In genomic region chr2:35576675-35577074, GRCm38 (mm10) we compare ENCODE assay signal across 25 mouse cellular contexts. TPM values are rescaled to one million over a fixed set of nuclear protein-coding genes. Genes with fewer than 3 reads are reported as not detected.
DNase-seq lines count a peak whose midpoint lies in the region; ATAC-seq and TF ChIP-seq lines count a peak whose summit lies in the region.
"Had no signal": no experiment of that assay in that cellular context is flagged by ENCODE, and none has a peak within 500 bp of the region (broad histone marks: within the 10 kb centered on the region; RNA-seq: fewer than 3 reads in every experiment).

No protein-coding gene starts in this region.

- H3K27me3 ChIP-seq in heart, adult 2 months (ENCODE audit: control insufficient read depth, insufficient read depth, low read length), result no peaks in the 10 kb centered on the region
- H3K27me3 ChIP-seq in heart, embryonic 10.5 days (ENCODE audit: insufficient read depth, poor library complexity, severe bottlenecking), result peaks cover 36% of the 10 kb centered on the region
- peaks cover 3% of the 10 kb centered on the region; the same call in 1 of the 2 replicates for H3K27me3 ChIP-seq in liver, adult 2 months (ENCODE audit: control insufficient read depth, insufficient read depth, low read length)
- peaks cover 43% of the 10 kb centered on the region for H3K27me3 ChIP-seq in liver, embryonic 11.5 days (replicated peaks; ENCODE audit: control insufficient read depth, insufficient read depth, low read length)
- 0 out of 2 replicates have a peak, but pooled peaks cover 10% of the 10 kb centered on the region for H3K27me3 ChIP-seq in lung, embryonic 14.5 days (ENCODE audit: insufficient read depth, low read length)
- peaks cover 5% of the 10 kb centered on the region for H3K27me3 ChIP-seq in CH12.LX (replicated peaks)
- H3K27me3 ChIP-seq: embryonic facial prominence, embryonic 15.5 days had no signal

- no peak overlapping the region for H3K27ac ChIP-seq in heart, adult 2 months
- H3K27ac ChIP-seq in heart, embryonic 10.5 days, result no peak overlapping the region
- H3K27ac ChIP-seq in liver, adult 2 months (replicated peaks; ENCODE audit: insufficient read depth, low read depth, low read length), result no peak overlapping the region
- H3K27ac ChIP-seq in liver, embryonic 11.5 days (ENCODE audit: low read depth, low read length), result no peak overlapping the region
- H3K27ac ChIP-seq in lung, embryonic 14.5 days (ENCODE audit: low read depth), result no peak overlapping the region
- H3K27ac ChIP-seq in CH12.LX (ENCODE audit: insufficient read depth, low read depth), result no peak overlapping the region
- H3K27ac ChIP-seq: embryonic facial prominence, embryonic 13.5 days; embryonic facial prominence, embryonic 15.5 days; forebrain, embryonic 10.5 days; forebrain, embryonic 12.5 days had no signal

- no peak for TF ChIP-seq EP300 in heart, adult 2 months (IDR thresholded peaks at IDR 0.05; ENCODE audit: insufficient read depth, low read depth, low read length)
- TF ChIP-seq EP300 in CH12.LX (IDR thresholded peaks at IDR 0.05; ENCODE audit: low read length), result no peak

- no peak overlapping the region for H3K9ac ChIP-seq in heart, adult 2 months (ENCODE audit: low read depth, low read length)
- no peak overlapping the region for H3K9ac ChIP-seq in liver, adult 2 months (ENCODE audit: low read depth, low read length)
- H3K9ac ChIP-seq in liver, embryonic 11.5 days (ENCODE audit: low read depth, low read length), result no peak overlapping the region
- H3K9ac ChIP-seq in lung, embryonic 14.5 days, result no peak overlapping the region
- H3K9ac ChIP-seq in CH12.LX (ENCODE audit: insufficient read depth, low read depth), result no peak overlapping the region
- H3K9ac ChIP-seq: embryonic facial prominence, embryonic 13.5 days; embryonic facial prominence, embryonic 15.5 days; forebrain, embryonic 12.5 days had no signal

- peak; percentile 57 for TF ChIP-seq RAD21 in CH12.LX (IDR thresholded peaks at IDR 0.05; ENCODE audit: low read depth, low read length)

- no peaks in the 10 kb centered on the region for H3K9me3 ChIP-seq in heart, embryonic 10.5 days
- H3K9me3 ChIP-seq in liver, embryonic 11.5 days (ENCODE audit: control insufficient read depth, low read length), result no peaks in the 10 kb centered on the region
- H3K9me3 ChIP-seq in lung, embryonic 14.5 days (ENCODE audit: low read depth, low read length), result no peaks in the 10 kb centered on the region
- H3K9me3 ChIP-seq in CH12.LX (replicated peaks; ENCODE audit: low read length), result no peaks in the 10 kb centered on the region
- H3K9me3 ChIP-seq: embryonic facial prominence, embryonic 13.5 days; embryonic facial prominence, embryonic 15.5 days; forebrain, embryonic 10.5 days; forebrain, embryonic 12.5 days had no signal

- 95% methylated on average over 3 of the region's 3 CpGs for whole genome bisulfite sequencing in heart, adult 2 months
- 69% methylated on average over 3 of the region's 3 CpGs for WGBS in heart, embryonic 10.5 days
- 88% methylated on average over 3 of the region's 3 CpGs for WGBS in liver, adult 2 months
- WGBS in liver, embryonic 11.5 days, result 80% methylated on average over 3 of the region's 3 CpGs
- WGBS in lung, embryonic 14.5 days, result 83% methylated on average over 3 of the region's 3 CpGs

- ATAC-seq in liver, embryonic 11.5 days (replicated peaks; ENCODE audit: low FRiP score), result no peak
- no peak for ATAC-seq in lung, embryonic 14.5 days (ENCODE audit: insufficient read depth)
- ATAC-seq: CD4-positive, CD25-positive, alpha-beta regulatory T cell, adult 4 months; forebrain, embryonic 14.5 days had no signal

- H3K36me3 ChIP-seq in heart, adult 2 months (ENCODE audit: control insufficient read depth, insufficient read depth, low read length), result no peaks in the 10 kb centered on the region
- no peaks in the 10 kb centered on the region for H3K36me3 ChIP-seq in heart, embryonic 10.5 days
- no peaks in the 10 kb centered on the region for H3K36me3 ChIP-seq in liver, adult 2 months (ENCODE audit: control insufficient read depth, insufficient read depth, low read length)
- H3K36me3 ChIP-seq in liver, embryonic 11.5 days (ENCODE audit: control insufficient read depth, insufficient read depth, low read length), result no peaks in the 10 kb centered on the region
- H3K36me3 ChIP-seq in lung, embryonic 14.5 days (ENCODE audit: insufficient read depth), result no peaks in the 10 kb centered on the region
- no peaks in the 10 kb centered on the region for H3K36me3 ChIP-seq in CH12.LX (replicated peaks in 1 of 2; ENCODE audit: control insufficient read depth in 1 of 2, insufficient read depth in 1 of 2, low read length in 1 of 2)
- H3K36me3 ChIP-seq: embryonic facial prominence, embryonic 13.5 days; embryonic facial prominence, embryonic 15.5 days; forebrain, embryonic 10.5 days; forebrain, embryonic 12.5 days had no signal

- dilution Hi-C loops in CH12.LX (cut with MboI; ENCODE audit: extremely low pct_ligation_motif_present, extremely low pct_unique_long_range_greater_than_20kb, low sequenced_read_pairs), result no loop called here

- no peaks in the 10 kb centered on the region for H3K79me2 ChIP-seq in heart, adult 2 months (replicated peaks; ENCODE audit: control insufficient read depth, insufficient read depth, low read length)
- no peaks in the 10 kb centered on the region for H3K79me2 ChIP-seq in liver, adult 2 months (ENCODE audit: control insufficient read depth, insufficient read depth, low read length)
- H3K79me2 ChIP-seq in CH12.LX (replicated peaks; ENCODE audit: control insufficient read depth, extremely low read depth, insufficient read depth, poor library complexity, severe bottlenecking), result no peaks in the 10 kb centered on the region

- intact Hi-C loops in heart, adult 2 months (cut with DNase I), result no loop called here

- no peaks in the 10 kb centered on the region; the same call in 1 of the 2 replicates for H3K4me1 ChIP-seq in heart, adult 2 months (ENCODE audit: control insufficient read depth, insufficient read depth, low read length)
- H3K4me1 ChIP-seq in heart, embryonic 10.5 days, result peaks cover 27% of the 10 kb centered on the region
- H3K4me1 ChIP-seq in liver, adult 2 months (ENCODE audit: control insufficient read depth, insufficient read depth, low read length), result no peaks in the 10 kb centered on the region
- H3K4me1 ChIP-seq in liver, embryonic 11.5 days (replicated peaks; ENCODE audit: control insufficient read depth, insufficient read depth, low read length), result no peaks in the 10 kb centered on the region
- H3K4me1 ChIP-seq in lung, embryonic 14.5 days (ENCODE audit: insufficient read depth), result no peaks in the 10 kb centered on the region
- no peaks in the 10 kb centered on the region for H3K4me1 ChIP-seq in CH12.LX (ENCODE audit: control insufficient read depth in 1 of 2, insufficient read depth in 2 of 2)

- no peak overlapping the region for H3K4me3 ChIP-seq in heart, adult 2 months
- H3K4me3 ChIP-seq in heart, embryonic 10.5 days, result no peak overlapping the region
- H3K4me3 ChIP-seq in liver, adult 2 months (ENCODE audit: insufficient read depth, low read depth, low read length), result no peak overlapping the region
- H3K4me3 ChIP-seq in liver, embryonic 11.5 days (ENCODE audit: low read depth, low read length), result no peak overlapping the region
- no peak overlapping the region for H3K4me3 ChIP-seq in lung, embryonic 14.5 days (ENCODE audit: low read depth, low read length)
- no peak overlapping the region for H3K4me3 ChIP-seq in CH12.LX (replicated peaks in 1 of 3; ENCODE audit: low read depth in 2 of 3, low read length in 2 of 3, poor library complexity in 1 of 3)
- H3K4me3 ChIP-seq: embryonic facial prominence, embryonic 13.5 days; embryonic facial prominence, embryonic 15.5 days; erythroblast, embryonic 14.5 days; forebrain, embryonic 10.5 days; forebrain, embryonic 12.5 days had no signal

- TF ChIP-seq CTCF in heart, adult 2 months (IDR thresholded peaks at IDR 0.05), result peak; percentile 29
- peak; percentile 4; the same call in 1 of the 2 replicates for TF ChIP-seq CTCF in liver, adult 2 months (IDR thresholded peaks at IDR 0.05; ENCODE audit: low read depth, low read length)
- TF ChIP-seq CTCF in lung, embryonic 14.5 days (IDR thresholded peaks at IDR 0.05; ENCODE audit: low read depth), result 0 out of 2 replicates have a peak, but pooled peaks have one; percentile 8
- TF ChIP-seq CTCF in CH12.LX (conservative IDR thresholded peaks at IDR 0.05 in 1 of 2, IDR thresholded peaks at IDR 0.05 in 1 of 2; ENCODE audit: low read depth in 2 of 2, low read length in 2 of 2), result peak in 1 of 2 experiments; percentile 56; a peak in 2 of 4 replicates

- TF ChIP-seq POLR2A in heart, adult 2 months (IDR thresholded peaks at IDR 0.05; ENCODE audit: insufficient read depth, low read depth, low read length), result no peak
- TF ChIP-seq POLR2A in liver, adult 2 months (IDR thresholded peaks at IDR 0.05; ENCODE audit: extremely low read depth, insufficient read depth, low read length), result no peak
- TF ChIP-seq POLR2A in CH12.LX (IDR thresholded peaks at IDR 0.05; ENCODE audit: low read depth, low read length), result no peak

- no peak overlapping the region for H3K4me2 ChIP-seq in liver, embryonic 11.5 days
- H3K4me2 ChIP-seq in lung, embryonic 14.5 days, result no peak overlapping the region
- no peak overlapping the region for H3K4me2 ChIP-seq in CH12.LX (ENCODE audit: insufficient read depth, low read depth, poor library complexity, severe bottlenecking)
- H3K4me2 ChIP-seq: embryonic facial prominence, embryonic 13.5 days; embryonic facial prominence, embryonic 15.5 days; forebrain, embryonic 12.5 days had no signal

- DNase-seq in heart, adult 2 months, result no peak
- no peak for DNase-seq in heart, embryonic 10.5 days (ENCODE audit: low spot score)
- DNase-seq in liver, adult 2 months (ENCODE audit: extremely low read depth, low read depth, low spot score), result no peak
- no peak for DNase-seq in liver, embryonic 11.5 days (ENCODE audit: low spot score)
- DNase-seq in lung, embryonic 14.5 days, result no peak
- no peak for DNase-seq in lung, postnatal 4 days
- DNase-seq in CH12.LX (ENCODE audit: extremely low read depth), result no peak
- DNase-seq: adrenal gland, adult 2 months; adrenal gland, postnatal 10 days; adrenal gland, postnatal 25 days; B cell, adult 2 months; cerebellum, adult 11 months; cerebellum, adult 18-20 months; cerebellum, adult 8-10 months; cerebellum, adult 9-11 months; cerebellum, postnatal 14 days; cerebellum, postnatal 36 days; embryo, embryonic 11 days had no signal

- in situ Hi-C loops in CH12.LX (cut with MboI; ENCODE audit: low pct_ligation_motif_present, low pct_unique_long_range_greater_than_20kb, low sequenced_read_pairs), result no loop called here

RNA-seq across cellular contexts. Expression of gene Dab2ip, which starts 18.6 kb away (rescaled TPM):
- total RNA-seq in heart, adult 2 months (2021), result 10 to 100 TPM; 45.6 to 47.9 TPM
- polyA plus RNA-seq in heart, adult 2 months (2012; rRNA removed), result 34.5 and 37.5 TPM in 2 replicates
- polyA plus RNA-seq in heart, embryonic 10.5 days (2016; fragmentation: Nextera tagmentation; extraction: Ambion mirVana), result 47.6 and 49.0 TPM in 2 replicates
- 4.1 and 5.4 TPM in 2 replicates for total RNA-seq in liver, adult 2 months (2014; rRNA removed)
- polyA plus RNA-seq in liver, adult 2 months (2012; rRNA removed), result 8.4 and 8.6 TPM in 2 replicates
- polyA plus RNA-seq in liver, embryonic 11.5 days (2014; fragmentation: Nextera tagmentation; extraction: Ambion mirVana), result 16.2 and 20.0 TPM in 2 replicates
- polyA plus RNA-seq in lung, embryonic 14.5 days (2014; fragmentation: Nextera tagmentation; extraction: Ambion mirVana), result 51.7 and 61.4 TPM in 2 replicates
- 13.7 and 15.6 TPM in 2 replicates for total RNA-seq in CH12.LX (2012; rRNA removed)
- total RNA-seq in CH12.LX (2014; rRNA removed), result 4.3 and 4.9 TPM in 2 replicates
- 7.5 and 7.8 TPM in 2 replicates for polyA plus RNA-seq in CH12.LX (2012; ENCODE audit: insufficient read length, low read depth)
